Mouse (Mus musculus) olfactory bulb, adult 2 months (tissue): ENCODE measurements around the gene Vav1.

Experiments used
- CTCF ChIP-seq: fragments of 200-500 bp; IDR thresholded peaks from 2 replicates; pipeline ENCODE4 v1.5.1; 2012; ENCODE audit warnings: low read depth, mild to moderate bottlenecking, low read length, moderate library complexity; ENCODE audit not compliant: insufficient read depth
- POLR2A ChIP-seq: fragments of 200-500 bp; IDR thresholded peaks from 2 replicates; pipeline ENCODE4 v1.6.1; 2012; ENCODE audit warnings: mild to moderate bottlenecking, low read depth, low read length, moderate library complexity; ENCODE audit not compliant: insufficient read depth

- TF ChIP-seq POLR2A (no peak), CTCF (no peak)
Measured at GRCm38 (mm10) chr17:57258191-57258590, 20.7 kb upstream of the Vav1 start.
